Mouse (Mus musculus) cerebellum, adult 2 months (tissue): Measurements from ENCODE around the gene Ppp1r9b. TPM values are rescaled to one million over a fixed set of nuclear protein-coding genes. Genes with fewer than 3 reads are reported as not detected.

Source experiments
- DNase-seq, 2 experiments: peaks; one replicate each; pipeline ENCODE4 v3.0.0; 2021
- H3K27ac ChIP-seq: fragments of 200-500 bp; 2 replicates; pipeline ENCODE4 v1.5.1; 2012; ENCODE audit warnings: low read length, control low read depth, inconsistent platforms; ENCODE audit not compliant: insufficient read depth
- H3K27me3 ChIP-seq: fragments of 200-500 bp; 2 replicates; pipeline ENCODE4 v1.6.1; 2012; ENCODE audit warnings: inconsistent platforms, mild to moderate bottlenecking, low read length, moderate library complexity; ENCODE audit not compliant: control insufficient read depth, insufficient read depth
- H3K4me1 ChIP-seq: fragments of 200-500 bp; 2 replicates; pipeline ENCODE4 v1.6.1; 2011; ENCODE audit warnings: low read length; ENCODE audit not compliant: control insufficient read depth, insufficient read depth
- H3K4me3 ChIP-seq: fragments of 200-500 bp; replicated peaks from 2 replicates; pipeline ENCODE3; 2011; ENCODE audit warnings: mild to moderate bottlenecking, low read depth, low read length, control low read depth; ENCODE audit not compliant: insufficient read depth
- CTCF ChIP-seq: fragments of 200-500 bp; IDR thresholded peaks from 2 replicates; pipeline ENCODE4 v1.5.1; 2011; ENCODE audit warnings: low read depth, mild to moderate bottlenecking, control low read depth, low read length, moderate library complexity, borderline replicate concordance; ENCODE audit not compliant: insufficient read depth
- POLR2A ChIP-seq: fragments of 200-500 bp; IDR thresholded peaks from 2 replicates; pipeline ENCODE4 v1.6.1; 2011; ENCODE audit warnings: low read length, control low read depth, borderline replicate concordance; ENCODE audit not compliant: insufficient read depth
- WGBS: fragments of 180-500 bp; shearing (Covaris S2); methylation state at CpG from one replicate; pipeline ENCODE4 v1.1.7; 2018; 5-methylcytosine and 5-hydroxymethylcytosine counted together
- polyA plus RNA-seq: library from polyadenylated mRNA; depleted of rRNA; stranded (reverse); fragments of >200 nt; gene quantifications from 2 replicates; pipeline ENCODE4 v1.2.3, GENCODE M21; 2012

The Ppp1r9b gene
- polyA plus RNA-seq, 1 experiment: 153 TPM

DNA sequence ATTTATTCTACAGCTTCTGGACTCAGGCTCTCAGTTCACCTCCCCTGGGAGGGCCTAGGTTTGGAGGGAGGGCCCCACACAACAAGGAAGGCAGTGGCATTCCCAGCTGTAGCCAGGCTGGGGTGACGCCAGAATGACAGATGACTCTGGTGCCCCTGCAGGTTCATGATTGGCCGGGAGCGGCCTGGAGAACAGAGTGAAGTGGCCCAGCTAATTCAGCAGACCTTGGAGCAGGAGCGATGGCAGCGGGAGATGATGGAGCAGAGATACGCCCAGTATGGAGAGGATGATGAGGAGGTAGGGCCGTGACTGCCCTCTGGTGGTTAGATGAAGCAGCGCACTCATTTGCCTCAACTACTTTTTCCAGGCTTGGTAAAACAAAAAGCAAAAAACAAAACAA is 10.2 kb downstream of the Ppp1r9b start:
- TF ChIP-seq CTCF (peak; percentile 94), POLR2A (no peak)
- H3K4me1 ChIP-seq: peaks cover 74% of the 10 kb centered on the region
- DNase-seq: peak; percentile 89 to 94
- under 1% methylated on average over 8 of the region's 8 CpGs for WGBS
- H3K4me3 ChIP-seq: no peak overlapping the region
- no peaks in the 10 kb centered on the region for H3K27me3 ChIP-seq
- H3K27ac ChIP-seq: peak overlapping the region; percentile 69

- H3K27ac ChIP-seq: peak overlapping the region; percentile 4; the same call in 1 of the 2 replicates
- peak; percentile 27 to 34 for DNase-seq
- TF ChIP-seq POLR2A: no peak
- TF ChIP-seq CTCF: no peak
- 41% methylated on average over 21 of the region's 21 CpGs for WGBS
- peaks cover 72% of the 10 kb centered on the region for H3K4me1 ChIP-seq
- no peak overlapping the region for H3K4me3 ChIP-seq
- no peaks in the 10 kb centered on the region for H3K27me3 ChIP-seq
Measured at GRCm38 (mm10) chr11:95001584-95002347, 10.9 kb downstream of the Ppp1r9b start.

GRCm38 (mm10) chr11:95002705-95003104 is 11.9 kb downstream of the Ppp1r9b start:
- H3K27ac ChIP-seq: no peak overlapping the region
- H3K27me3 ChIP-seq: no peaks in the 10 kb centered on the region
- TF ChIP-seq CTCF (no peak), POLR2A (no peak)
- 86% methylated on average over 8 of the region's 8 CpGs for WGBS
- peaks cover 65% of the 10 kb centered on the region for H3K4me1 ChIP-seq
- no peak overlapping the region for H3K4me3 ChIP-seq
- DNase-seq: peak in 1 of 2 experiments; percentile 22

DNA sequence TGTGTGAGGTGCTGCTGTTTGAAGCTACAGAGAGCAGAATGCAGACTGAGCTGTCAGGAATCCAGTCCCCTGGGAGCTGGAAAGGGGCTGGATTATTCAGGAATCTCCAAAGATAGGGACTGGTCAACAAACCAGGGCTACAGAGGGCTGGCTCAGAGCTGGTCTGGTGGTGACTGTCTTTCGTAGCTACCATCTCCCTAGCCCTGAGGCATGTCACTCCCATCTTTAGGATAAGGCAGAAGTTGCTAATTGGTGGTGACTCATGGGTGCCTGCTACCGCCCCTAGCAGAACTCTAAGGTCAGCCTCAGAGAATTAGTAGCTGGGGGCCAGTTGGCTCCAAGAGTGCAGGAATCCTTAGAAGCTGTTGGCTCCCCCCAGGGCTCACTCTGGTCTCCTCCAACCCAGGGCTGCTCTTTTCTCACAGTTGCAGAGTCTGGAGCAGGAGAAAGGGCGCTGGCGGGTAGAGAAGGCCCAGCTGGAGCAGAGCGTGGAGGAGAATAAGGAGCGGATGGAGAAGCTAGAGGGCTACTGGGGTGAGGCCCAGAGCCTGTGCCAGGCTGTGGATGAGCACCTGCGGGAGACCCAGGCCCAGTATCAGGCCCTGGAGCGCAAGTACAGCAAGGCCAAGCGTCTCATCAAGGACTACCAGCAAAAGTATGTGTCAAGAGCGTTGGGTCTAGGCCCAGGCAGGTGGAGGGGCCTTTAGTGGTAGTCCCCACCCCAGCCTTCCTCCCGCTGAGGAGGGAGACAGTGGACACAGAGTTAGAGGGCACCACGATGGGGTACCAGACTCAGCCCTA is 13.5 kb downstream of the Ppp1r9b start:
- TF ChIP-seq POLR2A: no peak
- TF ChIP-seq CTCF: no peak
- Histone ChIP-seq H3K27me3 (no peaks in the 10 kb centered on the region), H3K4me1 (peaks cover 55% of the 10 kb centered on the region), H3K4me3 (no peak overlapping the region), H3K27ac (peak overlapping the region; percentile 20)
- 37% methylated on average over 12 of the region's 12 CpGs for WGBS
- DNase-seq: peak; percentile 29 to 59

- 8% methylated on average over 6 of the region's 6 CpGs for WGBS
- H3K27ac ChIP-seq: peak overlapping the region; percentile 20; the same call in 1 of the 2 replicates
- H3K4me1 ChIP-seq: peaks cover 50% of the 10 kb centered on the region
- no peaks in the 10 kb centered on the region for H3K27me3 ChIP-seq
- TF ChIP-seq POLR2A (no peak), CTCF (no peak)
- DNase-seq: peak in 1 of 2 experiments; percentile 66
- no peak overlapping the region for H3K4me3 ChIP-seq
Measured at GRCm38 (mm10) chr11:95004937-95005198, 14.0 kb downstream of the Ppp1r9b start.

DNA sequence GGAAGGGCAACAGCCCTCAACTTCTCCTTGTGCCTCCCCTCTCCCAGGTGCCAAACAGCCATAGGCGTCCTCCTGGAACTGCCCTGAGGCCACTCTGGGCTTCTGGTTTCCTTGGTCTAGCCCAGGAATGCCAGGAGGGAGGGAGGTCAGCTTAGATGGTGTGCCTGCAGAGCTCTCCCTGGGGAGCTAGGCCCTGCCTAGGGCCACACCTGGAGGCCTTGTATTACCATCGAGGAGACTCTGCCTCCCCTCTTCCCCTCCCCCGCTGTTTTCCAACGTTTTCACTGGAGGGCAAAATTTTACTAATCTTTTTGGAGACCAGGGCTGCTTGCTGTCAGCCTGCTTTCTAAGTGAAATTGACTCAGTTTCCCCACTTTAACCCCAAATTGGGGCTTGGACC is 15.2 kb downstream of the Ppp1r9b start:
- no peak for TF ChIP-seq POLR2A
- TF ChIP-seq CTCF: no peak
- 31% methylated on average over 4 of the region's 4 CpGs for whole genome bisulfite sequencing
- peak; percentile 30 to 39 for DNase-seq

DNA sequence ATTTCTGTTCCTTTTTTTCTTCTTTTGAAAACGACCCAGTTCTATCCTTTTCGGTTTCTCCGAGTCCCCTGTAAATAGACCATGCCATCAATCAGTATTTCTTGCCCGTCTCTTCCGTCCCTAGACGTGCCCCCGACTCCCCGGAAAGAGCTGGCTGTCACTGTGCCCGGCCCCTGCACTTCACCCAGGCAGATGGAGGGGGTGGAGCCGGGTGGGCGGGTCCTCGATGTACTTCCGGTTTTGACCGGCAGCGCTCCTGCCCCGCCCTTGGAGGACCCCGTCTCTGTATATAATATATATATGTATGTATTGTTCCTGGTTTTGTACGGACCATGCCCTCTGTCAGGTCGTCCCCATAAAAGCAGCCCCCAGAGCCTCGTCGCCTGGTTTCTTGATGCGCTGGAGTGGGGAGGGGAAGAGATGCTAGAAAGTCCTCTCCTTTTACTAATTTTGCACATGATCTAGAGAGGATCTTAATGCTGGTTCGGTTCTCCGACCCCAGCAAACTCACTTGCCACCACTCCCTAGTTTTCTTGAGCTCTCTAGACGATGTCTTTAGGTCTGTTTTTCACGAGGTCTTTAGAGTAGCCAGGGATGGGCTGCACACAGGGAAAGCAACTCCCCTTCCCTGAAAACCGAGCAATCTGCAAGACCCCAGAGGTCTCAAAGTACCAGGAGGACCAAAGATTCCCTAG is 15.8 kb downstream of the Ppp1r9b start:
- TF ChIP-seq CTCF (no peak), POLR2A (no peak)
- H3K27me3 ChIP-seq: no peaks in the 10 kb centered on the region
- 0 out of 2 replicates have a peak overlapping the region, but pooled peaks have one; percentile 6 for H3K27ac ChIP-seq
- peak; percentile 67 to 74 for DNase-seq
- H3K4me3 ChIP-seq: peak overlapping the region; percentile 43
- H3K4me1 ChIP-seq: peaks cover 36% of the 10 kb centered on the region
- 4% methylated on average over 27 of the region's 27 CpGs for WGBS

More for the DNA sequence above, 15.2 kb downstream of the Ppp1r9b start:
- Histone ChIP-seq H3K27me3 (no peaks in the 10 kb centered on the region), H3K4me1 (peaks cover 39% of the 10 kb centered on the region), H3K27ac (no peak overlapping the region), H3K4me3 (no peak overlapping the region)

- Histone ChIP-seq H3K27ac (no peak overlapping the region), H3K4me3 (no peak overlapping the region), H3K4me1 (peaks cover 31% of the 10 kb centered on the region), H3K27me3 (no peaks in the 10 kb centered on the region)
- no peak for DNase-seq
- WGBS: 72% methylated on average over 3 of the region's 3 CpGs
- 0 out of 2 replicates have a peak, but pooled peaks have one; percentile 14 for TF ChIP-seq POLR2A
- no peak for TF ChIP-seq CTCF
Measured at GRCm38 (mm10) chr11:95007418-95007817, 16.6 kb downstream of the Ppp1r9b start.
